Mouse (Mus musculus) midbrain, embryonic 10.5 days (tissue): ENCODE data around the gene Glp2r. TPM values are rescaled to one million over a fixed set of nuclear protein-coding genes. Genes with fewer than 3 reads are reported as not detected.

Experiments used
- DNase-seq: peaks from one replicate; pipeline ENCODE4 v3.0.0-alpha.2; 2017; ENCODE audit warnings: low spot score
- H3K27ac ChIP-seq: fragments of 300-500 bp; sonication (generic); replicated peaks from 2 replicates; pipeline ENCODE4 v1.5.1; 2016; ENCODE audit warnings: mild to moderate bottlenecking
- H3K27me3 ChIP-seq: fragments of 300-500 bp; sonication (generic); 2 replicates; pipeline ENCODE4 v1.6.1; 2016; ENCODE audit warnings: low read depth, mild to moderate bottlenecking; ENCODE audit not compliant: poor library complexity, severe bottlenecking
- H3K36me3 ChIP-seq: fragments of 300-500 bp; sonication (generic); 2 replicates; pipeline ENCODE4 v1.6.1; 2016; ENCODE audit warnings: mild to moderate bottlenecking, moderate library complexity
- H3K4me1 ChIP-seq: fragments of 300-500 bp; sonication (generic); 2 replicates; pipeline ENCODE4 v1.6.1; 2016
- H3K4me3 ChIP-seq: fragments of 300-500 bp; sonication (generic); 2 replicates; pipeline ENCODE4 v1.5.1; 2016; ENCODE audit warnings: mild to moderate bottlenecking, moderate library complexity
- H3K9me3 ChIP-seq: fragments of 300-500 bp; sonication (generic); replicated peaks from 2 replicates; pipeline ENCODE4 v1.6.1; 2016; ENCODE audit warnings: mild to moderate bottlenecking
- WGBS: fragments of 180-500 bp; shearing (Covaris S2); methylation state at CpG from one replicate; pipeline ENCODE4 v1.1.7; 2016; 5-methylcytosine and 5-hydroxymethylcytosine counted together
- polyA plus RNA-seq: library from polyadenylated mRNA; unstranded; fragments of >200 nt; fragmentation: Nextera tagmentation; extraction: Ambion mirVana; gene quantifications from 2 replicates; pipeline ENCODE4 v1.2.1, GENCODE M21; 2016

Gene Glp2r
- polyA plus RNA-seq, 1 experiment from 2014 or later: not detected

DNA sequence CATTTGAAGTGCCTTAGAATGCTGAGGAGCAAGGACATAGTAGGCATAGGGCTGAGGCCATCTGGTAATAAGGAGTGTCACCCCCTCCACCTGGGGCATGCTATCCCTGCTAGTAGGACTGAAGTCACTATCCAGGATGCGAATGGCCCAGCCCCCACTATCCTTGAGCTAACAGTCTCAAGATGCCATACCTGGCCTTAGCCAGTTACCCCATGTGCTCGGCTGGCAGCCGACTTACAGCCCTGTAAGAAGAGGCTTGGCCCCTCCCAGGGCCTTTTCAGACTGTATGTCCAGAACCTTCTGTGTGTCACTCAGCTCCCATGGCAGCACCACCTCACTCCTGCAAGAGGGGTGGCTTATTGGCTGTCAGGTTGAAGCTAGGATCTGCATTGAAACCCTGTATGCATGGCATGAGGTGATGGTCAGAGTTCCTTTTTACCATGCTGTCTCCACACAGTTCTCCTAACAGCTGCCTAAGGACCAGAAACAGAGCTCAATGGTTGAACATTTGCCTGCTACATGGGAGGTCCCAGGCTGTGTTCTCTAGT lies 102.4 kb downstream of the Glp2r start:
- H3K27me3 ChIP-seq: no peaks in the 10 kb centered on the region
- no peak overlapping the region for H3K27ac ChIP-seq
- no peak for DNase-seq
- WGBS: 92% methylated on average over 3 of the region's 3 CpGs
- H3K9me3 ChIP-seq: no peaks in the 10 kb centered on the region
- no peak overlapping the region for H3K4me3 ChIP-seq
- H3K36me3 ChIP-seq: no peaks in the 10 kb centered on the region
- no peaks in the 10 kb centered on the region for H3K4me1 ChIP-seq

DNA sequence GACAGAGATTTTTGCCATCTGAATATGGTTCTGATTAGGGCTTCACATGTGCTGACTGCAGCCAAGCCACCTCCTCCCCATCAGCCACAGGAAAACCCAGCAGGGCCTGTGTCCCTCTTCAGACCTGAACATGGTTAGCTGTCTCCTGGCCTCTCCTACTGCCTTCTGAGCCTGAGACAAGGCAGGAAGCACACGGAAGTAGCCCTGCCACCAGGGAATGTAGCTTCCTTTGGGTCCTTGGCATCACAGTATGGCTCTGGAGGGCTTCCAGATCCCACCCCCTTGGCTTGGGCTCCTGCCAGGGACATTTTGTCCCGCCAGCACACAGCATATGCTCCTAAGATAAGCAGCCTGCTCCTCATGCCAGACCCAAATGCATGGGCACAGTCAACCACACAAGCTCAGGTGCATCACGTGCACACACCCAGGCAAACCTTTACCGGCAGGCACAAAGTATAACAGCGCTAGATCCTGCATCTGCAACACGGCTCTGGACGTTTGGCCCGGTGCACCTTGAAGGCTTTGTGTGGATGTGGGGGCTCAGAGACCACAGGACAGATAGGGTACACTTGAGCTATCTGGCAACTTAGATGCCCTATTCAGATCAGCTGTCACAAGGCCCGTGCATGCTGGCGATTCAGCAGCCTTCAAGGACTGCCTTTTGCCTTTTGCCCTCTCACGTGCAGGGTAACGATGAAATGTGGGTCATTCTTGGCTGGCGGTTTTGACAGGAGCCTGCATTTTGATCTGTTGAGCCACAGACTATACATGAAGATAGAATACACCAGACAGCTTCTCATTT lies 103.2 kb downstream of the Glp2r start:
- H3K27me3 ChIP-seq: no peaks in the 10 kb centered on the region
- WGBS: 94% methylated on average over 13 of the region's 13 CpGs
- no peaks in the 10 kb centered on the region for H3K36me3 ChIP-seq
- DNase-seq: no peak
- no peaks in the 10 kb centered on the region for H3K4me1 ChIP-seq
- no peak overlapping the region for H3K4me3 ChIP-seq
- no peak overlapping the region for H3K27ac ChIP-seq
- no peaks in the 10 kb centered on the region for H3K9me3 ChIP-seq

DNA sequence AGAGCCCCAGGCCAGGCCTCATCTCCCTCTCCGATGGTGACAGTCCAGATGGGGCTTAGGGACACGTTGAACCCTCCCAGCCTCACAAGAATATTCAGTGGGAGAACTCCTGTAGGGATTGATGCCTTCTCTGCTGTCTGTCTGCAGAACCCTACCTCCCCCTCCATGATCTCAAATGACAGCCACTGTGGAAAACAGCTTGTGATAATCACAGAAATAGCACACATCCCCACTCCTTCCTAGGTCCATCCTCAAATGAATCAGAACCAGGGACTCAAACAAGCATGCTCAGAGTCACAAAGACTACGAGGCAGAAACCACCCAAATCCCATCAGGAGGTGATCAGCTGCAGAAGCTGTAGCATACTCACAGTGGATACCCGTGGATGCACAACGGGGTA lies 104.8 kb downstream of the Glp2r start:
- Histone ChIP-seq H3K4me3 (no peak overlapping the region), H3K4me1 (no peaks in the 10 kb centered on the region), H3K9me3 (no peaks in the 10 kb centered on the region), H3K27ac (no peak overlapping the region), H3K27me3 (no peaks in the 10 kb centered on the region), H3K36me3 (no peaks in the 10 kb centered on the region)
- DNase-seq: no peak
- WGBS: 85% methylated on average over 5 of the region's 5 CpGs

DNA sequence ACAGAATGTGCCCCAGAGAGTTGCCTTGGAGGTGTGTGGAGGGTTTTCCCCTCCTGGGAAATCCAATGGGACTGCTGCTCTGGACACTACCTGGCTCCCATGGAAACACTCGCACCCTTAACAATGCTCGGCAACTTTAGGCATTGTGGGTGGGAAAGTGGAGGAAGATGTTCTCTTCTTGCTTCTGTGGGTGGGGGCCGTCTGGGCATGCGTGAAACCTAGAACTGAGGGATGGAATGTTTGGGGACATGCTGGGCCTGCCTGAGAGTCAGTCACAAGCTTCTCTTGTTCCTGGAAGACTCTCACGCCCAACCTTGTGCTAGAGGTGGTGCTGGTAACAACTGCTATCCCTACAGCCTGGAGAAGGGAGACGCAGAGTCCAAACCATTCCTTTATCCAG lies 106.0 kb downstream of the Glp2r start:
- no peaks in the 10 kb centered on the region for H3K36me3 ChIP-seq
- WGBS: 79% methylated on average over 6 of the region's 6 CpGs
- H3K4me1 ChIP-seq: no peaks in the 10 kb centered on the region
- DNase-seq: no peak
- H3K9me3 ChIP-seq: no peaks in the 10 kb centered on the region
- no peaks in the 10 kb centered on the region for H3K27me3 ChIP-seq
- H3K27ac ChIP-seq: no peak overlapping the region
- H3K4me3 ChIP-seq: no peak overlapping the region

DNA sequence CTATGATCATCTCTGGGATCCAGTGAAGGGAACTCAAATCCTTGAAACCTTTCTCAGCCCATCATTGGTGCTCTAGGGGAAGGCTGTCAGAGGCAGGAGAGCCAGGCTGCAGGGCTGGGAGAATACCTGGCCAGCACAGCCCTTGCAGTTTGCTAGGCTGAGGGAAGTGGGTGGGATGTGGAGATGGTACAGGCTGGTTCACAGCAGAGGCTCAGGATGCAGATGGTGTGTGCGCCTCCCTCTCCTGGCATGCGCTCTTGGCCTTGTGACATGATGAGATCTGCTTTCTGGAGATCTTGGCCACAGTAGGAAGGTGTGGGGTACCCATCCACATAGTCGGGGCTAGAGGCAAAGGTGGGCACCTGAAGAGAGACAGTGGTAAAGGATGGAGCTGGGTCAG lies 106.7 kb downstream of the Glp2r start:
- Histone ChIP-seq H3K4me1 (no peaks in the 10 kb centered on the region), H3K4me3 (no peak overlapping the region), H3K9me3 (no peaks in the 10 kb centered on the region), H3K27me3 (no peaks in the 10 kb centered on the region), H3K36me3 (no peaks in the 10 kb centered on the region), H3K27ac (no peak overlapping the region)
- 74% methylated on average over 3 of the region's 3 CpGs for WGBS
- DNase-seq: no peak

DNA sequence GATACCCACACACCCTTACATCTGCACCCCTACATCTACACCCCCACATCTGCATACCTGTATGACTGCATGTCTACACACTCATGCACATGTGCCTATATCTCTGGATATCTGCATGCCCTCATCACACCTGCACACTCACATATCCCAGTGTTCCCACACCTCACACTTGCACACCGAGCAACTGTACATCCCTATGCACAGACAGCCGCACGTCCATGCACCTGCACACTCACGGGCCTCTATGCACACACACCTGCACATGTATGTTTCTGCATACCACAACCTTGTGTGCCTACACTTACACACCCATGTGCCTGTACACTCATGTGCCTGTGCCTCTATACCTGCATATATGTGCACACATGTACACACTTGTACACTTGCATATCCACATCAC lies 107.5 kb downstream of the Glp2r start:
- WGBS: 97% methylated on average over 4 of the region's 4 CpGs
- Histone ChIP-seq H3K9me3 (no peaks in the 10 kb centered on the region), H3K36me3 (no peaks in the 10 kb centered on the region), H3K4me1 (no peaks in the 10 kb centered on the region), H3K27me3 (no peaks in the 10 kb centered on the region), H3K4me3 (no peak overlapping the region), H3K27ac (no peak overlapping the region)
- DNase-seq: no peak

DNA sequence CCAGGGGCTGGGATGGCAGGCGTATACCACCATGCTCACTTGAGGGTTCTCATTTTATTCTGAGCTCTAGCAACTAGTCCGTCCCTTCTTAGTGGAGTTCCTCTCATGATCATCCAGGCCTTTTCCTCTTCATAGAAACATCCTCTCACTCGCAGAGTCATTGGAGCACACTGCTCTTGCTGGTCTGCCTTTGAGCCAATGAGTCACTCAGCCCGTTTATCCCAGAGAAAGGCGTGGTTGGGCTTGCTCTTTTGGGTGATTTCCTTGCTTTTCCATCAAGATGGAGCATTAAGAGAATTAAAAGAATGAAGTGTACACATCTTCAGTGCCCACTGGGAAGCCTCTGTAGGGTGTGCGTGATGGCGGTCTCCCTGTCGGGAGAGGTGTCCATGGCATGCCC lies 109.5 kb downstream of the Glp2r start:
- no peak overlapping the region for H3K4me3 ChIP-seq
- 91% methylated on average over 8 of the region's 8 CpGs for WGBS
- no peaks in the 10 kb centered on the region for H3K27me3 ChIP-seq
- no peaks in the 10 kb centered on the region for H3K9me3 ChIP-seq
- DNase-seq: no peak
- H3K27ac ChIP-seq: no peak overlapping the region
- no peaks in the 10 kb centered on the region for H3K36me3 ChIP-seq
- H3K4me1 ChIP-seq: 0 out of 2 replicates have a peak, but pooled peaks cover 2% of the 10 kb centered on the region

DNA sequence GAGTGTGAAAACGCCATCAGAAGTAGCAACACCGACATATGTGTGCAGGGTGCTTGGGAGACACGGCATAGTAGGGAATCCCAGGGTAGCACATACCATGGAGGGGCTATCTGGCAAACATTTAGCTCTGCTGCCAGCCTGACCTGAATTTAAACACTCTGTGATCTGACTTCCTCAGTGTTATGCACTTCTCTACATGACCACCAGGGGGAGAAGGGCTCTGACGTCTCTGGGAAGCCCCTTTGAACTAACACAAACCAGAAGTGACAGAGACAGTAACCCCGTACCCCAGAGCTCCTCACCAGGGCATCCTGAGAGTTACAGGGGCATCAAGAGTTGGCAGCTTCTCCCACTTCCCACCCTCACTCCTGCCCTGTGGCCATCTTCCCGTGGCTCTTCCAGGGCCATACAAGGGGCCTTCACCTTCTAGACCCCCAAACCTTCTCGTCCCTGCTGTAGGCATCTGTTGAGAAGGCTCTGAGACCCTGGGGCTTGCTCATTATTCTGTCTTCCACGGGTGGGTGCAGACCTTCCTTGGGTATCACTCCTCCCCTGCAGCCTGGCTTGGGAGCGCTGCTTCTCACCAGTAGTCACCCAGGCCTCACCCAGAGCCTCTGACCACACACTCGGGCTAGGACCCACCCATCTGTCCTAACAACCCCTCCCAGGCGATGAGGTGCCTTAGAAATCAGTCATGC lies 113.1 kb downstream of the Glp2r start:
- 51% methylated on average over 11 of the region's 11 CpGs for WGBS
- H3K36me3 ChIP-seq: no peaks in the 10 kb centered on the region
- no peak overlapping the region for H3K4me3 ChIP-seq

DNA sequence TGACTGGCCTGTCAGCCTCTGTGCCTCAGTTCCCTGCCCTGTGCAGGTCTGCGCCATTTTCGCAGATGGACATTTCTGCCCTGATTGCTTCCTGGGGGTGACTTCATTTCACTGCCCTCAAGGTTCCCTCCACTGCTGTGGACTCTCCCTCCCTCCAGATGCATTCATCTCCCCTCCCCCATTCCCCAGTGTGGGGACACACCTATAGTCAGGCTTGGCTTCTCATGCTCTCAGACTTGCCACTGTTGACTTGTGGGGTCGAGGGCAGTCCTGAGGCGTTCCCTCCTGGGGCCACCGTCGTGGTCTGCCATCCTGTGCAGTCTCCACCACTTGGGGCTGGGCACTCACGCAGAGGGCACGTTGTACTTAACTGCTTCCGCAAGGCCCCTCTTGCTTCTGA lies 114.1 kb downstream of the Glp2r start:
- 91% methylated on average over 9 of the region's 9 CpGs for WGBS
- no peak overlapping the region for H3K27ac ChIP-seq
- peaks cover 19% of the 10 kb centered on the region for H3K4me1 ChIP-seq
- H3K27me3 ChIP-seq: no peaks in the 10 kb centered on the region
- H3K4me3 ChIP-seq: no peak overlapping the region
- H3K36me3 ChIP-seq: no peaks in the 10 kb centered on the region
- no peak for DNase-seq
- no peaks in the 10 kb centered on the region for H3K9me3 ChIP-seq

More for the DNA sequence above, 113.1 kb downstream of the Glp2r start:
- H3K4me1 ChIP-seq: peaks cover 10% of the 10 kb centered on the region
- H3K9me3 ChIP-seq: no peaks in the 10 kb centered on the region
- DNase-seq: peak; percentile 54
- H3K27ac ChIP-seq: no peak overlapping the region
- no peaks in the 10 kb centered on the region for H3K27me3 ChIP-seq

DNA sequence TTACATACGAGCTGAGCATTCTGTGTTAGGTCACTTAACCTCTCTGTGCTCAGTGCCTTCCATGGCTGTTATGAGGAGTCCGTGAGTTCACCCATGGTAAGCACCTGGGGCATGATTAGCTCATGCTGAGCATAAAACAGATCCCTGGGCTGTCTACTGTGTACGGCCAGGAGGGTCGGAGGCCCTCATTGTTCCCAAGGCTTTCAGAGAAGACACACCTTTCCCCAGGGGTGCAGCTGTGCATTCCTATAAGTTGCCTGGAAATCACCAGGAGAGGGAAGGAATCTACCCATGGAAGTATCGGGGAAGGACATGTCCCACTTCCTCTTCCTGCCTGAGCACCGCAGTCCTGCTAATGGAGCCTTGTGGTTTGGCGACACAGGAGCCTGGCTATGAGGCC lies 114.6 kb downstream of the Glp2r start:
- Histone ChIP-seq H3K27ac (no peak overlapping the region), H3K36me3 (no peaks in the 10 kb centered on the region), H3K4me1 (peaks cover 19% of the 10 kb centered on the region), H3K27me3 (no peaks in the 10 kb centered on the region), H3K4me3 (no peak overlapping the region), H3K9me3 (no peaks in the 10 kb centered on the region)
- WGBS: 85% methylated on average over 7 of the region's 7 CpGs
- no peak for DNase-seq

DNA sequence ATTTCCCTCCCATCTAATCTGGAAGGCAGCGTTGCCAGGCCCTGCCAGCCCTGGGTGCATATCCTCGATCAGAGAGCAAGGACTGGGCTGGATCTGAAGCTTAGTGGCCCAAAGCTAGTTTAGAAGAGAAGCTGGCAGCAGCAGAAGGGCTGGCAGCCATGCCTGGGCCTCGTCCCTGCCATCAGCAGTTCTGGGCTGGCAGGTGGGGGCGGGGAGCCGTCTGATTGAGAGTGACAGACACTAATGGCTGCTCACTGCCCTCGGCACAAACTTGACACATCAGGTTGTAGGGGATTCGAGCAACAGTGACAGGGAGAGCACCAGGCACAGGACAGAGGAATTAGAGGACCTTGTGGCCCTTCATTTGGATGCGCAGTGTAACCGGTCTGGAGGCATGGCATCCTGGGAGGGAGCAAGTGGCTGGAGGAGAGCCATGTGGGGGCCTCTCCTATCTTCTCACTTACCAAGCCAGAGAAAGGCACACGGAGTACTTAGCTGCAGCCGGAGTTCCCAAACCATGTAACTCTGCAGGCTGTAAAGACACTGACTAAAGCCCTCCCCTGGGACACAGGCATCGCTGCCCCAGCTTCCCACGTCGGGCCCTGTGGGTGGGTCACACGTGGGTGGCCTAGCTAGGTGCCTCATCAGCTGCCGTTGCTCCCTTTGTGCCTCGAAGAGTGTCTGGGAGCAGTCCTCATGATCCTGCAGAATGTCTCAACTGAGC lies 115.6 kb downstream of the Glp2r start:
- no peak overlapping the region; the same call in 1 of the 2 replicates for H3K27ac ChIP-seq
- H3K4me1 ChIP-seq: peaks cover 19% of the 10 kb centered on the region
- WGBS: 79% methylated on average over 17 of the region's 17 CpGs
- DNase-seq: no peak
- no peaks in the 10 kb centered on the region for H3K9me3 ChIP-seq
- H3K4me3 ChIP-seq: no peak overlapping the region
- H3K27me3 ChIP-seq: no peaks in the 10 kb centered on the region
- no peaks in the 10 kb centered on the region for H3K36me3 ChIP-seq

DNA sequence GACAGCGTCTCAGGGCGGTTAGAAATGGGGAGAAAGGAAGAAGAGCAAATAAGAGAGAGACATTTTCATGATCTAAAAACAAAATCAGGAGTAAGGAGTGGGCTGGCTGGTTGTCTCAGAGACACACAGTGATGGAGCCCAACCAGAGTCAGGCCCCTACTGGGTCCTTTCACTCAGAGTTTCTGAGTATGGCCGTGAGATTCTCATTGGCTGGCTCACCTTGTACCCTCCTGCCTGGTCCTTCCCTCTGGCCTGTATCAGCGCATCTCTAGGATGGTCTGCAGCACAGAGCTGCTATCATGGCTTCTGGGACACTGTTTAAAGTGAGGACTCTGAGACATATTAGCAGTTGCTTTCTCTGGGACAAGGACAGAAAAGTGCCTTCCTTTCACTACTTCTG lies 116.4 kb downstream of the Glp2r start:
- 90% methylated on average over 4 of the region's 4 CpGs for WGBS
- H3K27me3 ChIP-seq: no peaks in the 10 kb centered on the region
- no peaks in the 10 kb centered on the region for H3K9me3 ChIP-seq
- no peak overlapping the region for H3K27ac ChIP-seq
- H3K4me1 ChIP-seq: peaks cover 19% of the 10 kb centered on the region
- no peak for DNase-seq
- no peaks in the 10 kb centered on the region for H3K36me3 ChIP-seq
- H3K4me3 ChIP-seq: no peak overlapping the region
